Mouse (Mus musculus) left cerebral cortex, postnatal 10 days (tissue): ENCODE data around the gene Slc6a11. TPM values are rescaled to one million over a fixed set of nuclear protein-coding genes. Genes with fewer than 3 reads are reported as not detected.

Experiments
- DNase-seq, 2 experiments: peaks; one replicate each; pipeline ENCODE4 v3.0.0; 2021 to 2022; ENCODE audit warnings: low spot score in 2 of 2, mixed read lengths in 1 of 2; ENCODE audit errors: extremely low spot score in 1 of 2
- intact Hi-C: fragments of 180-260 bp; cut with DNase I; formaldehyde crosslinking; loops from one replicate; pipeline ENCODE4 v1.15.1; 2025
- total RNA-seq, 2 experiments: library from RNA; stranded (reverse); gene quantifications; 2 replicates each; pipeline ENCODE4 v1.2.3; 2021

The Slc6a11 gene
- total RNA-seq, 2 experiments from 2014 or later, result 150 to 163 TPM

GRCm38 (mm10) chr6:114174052-114174397 is 43.0 kb downstream of the Slc6a11 start:
- intact Hi-C loops, result no loop called here
- no peak for DNase-seq

- DNase-seq, result no peak
- intact Hi-C loops, result no loop called here
Observed at GRCm38 (mm10) chr6:114174398-114175140, 43.5 kb downstream of the Slc6a11 start.

GRCm38 (mm10) chr6:114178141-114178540 is 47.1 kb downstream of the Slc6a11 start:
- no peak for DNase-seq
- intact Hi-C loops, result no loop called here

- DNase-seq, result no peak
- intact Hi-C loops, result no loop called here
Observed at GRCm38 (mm10) chr6:114182366-114183179, 51.5 kb downstream of the Slc6a11 start.

- intact Hi-C loops, result no loop called here
- DNase-seq, result no peak
Observed at GRCm38 (mm10) chr6:114187121-114187520, 56.1 kb downstream of the Slc6a11 start.

- DNase-seq, result peak in 1 of 2 experiments; percentile 52
- intact Hi-C loops, result no loop called here
Observed at GRCm38 (mm10) chr6:114188869-114189268, 57.8 kb downstream of the Slc6a11 start.

GRCm38 (mm10) chr6:114195998-114196397 is 65.0 kb downstream of the Slc6a11 start:
- intact Hi-C loops, result loop anchor here (5.0 kb wide), 1 partner anchor 104 kb away; no protein-coding TSS in a partner anchor
- no peak for DNase-seq

- intact Hi-C loops, result loop anchor here (5.0 kb wide), 1 partner anchor 107 kb away; no protein-coding TSS in a partner anchor
- no peak for DNase-seq
Observed at GRCm38 (mm10) chr6:114199200-114199845, 68.3 kb downstream of the Slc6a11 start.

- intact Hi-C loops, result no loop called here
- DNase-seq, result no peak
Observed at GRCm38 (mm10) chr6:114204557-114204956, 73.5 kb downstream of the Slc6a11 start.

- intact Hi-C loops, result no loop called here
- no peak for DNase-seq
Observed at GRCm38 (mm10) chr6:114208296-114208695, 77.3 kb downstream of the Slc6a11 start.

- intact Hi-C loops, result no loop called here
- DNase-seq, result no peak
Observed at GRCm38 (mm10) chr6:114214393-114214792, 83.4 kb downstream of the Slc6a11 start.

- intact Hi-C loops, result no loop called here
- peak; percentile 46 to 58 for DNase-seq
Observed at GRCm38 (mm10) chr6:114216741-114217414, 85.8 kb downstream of the Slc6a11 start.

GRCm38 (mm10) chr6:114224399-114224798 is 93.4 kb downstream of the Slc6a11 start:
- DNase-seq, result no peak
- intact Hi-C loops, result loop anchor here (5.0 kb wide), 1 partner anchor 113 kb away; no protein-coding TSS in a partner anchor

- intact Hi-C loops, result no loop called here
- no peak for DNase-seq
Observed at GRCm38 (mm10) chr6:114227378-114227777, 96.3 kb downstream of the Slc6a11 start.

- intact Hi-C loops, result no loop called here
- no peak for DNase-seq
Observed at GRCm38 (mm10) chr6:114228196-114228595, 97.2 kb downstream of the Slc6a11 start.

GRCm38 (mm10) chr6:114238892-114239644 is 108.0 kb downstream of the Slc6a11 start:
- no peak for DNase-seq

GRCm38 (mm10) chr6:114245665-114246064 is 114.6 kb downstream of the Slc6a11 start:
- DNase-seq, result no peak
- intact Hi-C loops, result no loop called here

More at GRCm38 (mm10) chr6:114238892-114239644, 108.0 kb downstream of the Slc6a11 start:
- intact Hi-C loops, result no loop called here

- intact Hi-C loops, result no loop called here
- peak; percentile 72 to 73 for DNase-seq
Observed at GRCm38 (mm10) chr6:114250311-114250710, 119.3 kb downstream of the Slc6a11 start.
